ENCODE assay signal across 10 mouse cellular contexts in genomic region chr5:105776978-105777593, GRCm38 (mm10).
A peak's percentile ranks its signal among the peaks of the same experiment; 100 is the strongest.
DNase-seq lines count a peak whose midpoint lies in the region; ATAC-seq lines count a peak whose summit lies in the region.
"Had no signal": no experiment of that assay in that cellular context is flagged by ENCODE, and none has a peak within 500 bp of the region (broad histone marks: within the 10 kb centered on the region; RNA-seq: fewer than 3 reads in every experiment).

No protein-coding gene starts in this region.

- H3K9ac ChIP-seq in hindbrain, embryonic 13.5 days = no peak overlapping the region
- no peak overlapping the region for H3K9ac ChIP-seq in hindbrain, embryonic 12.5 days
- H3K9ac ChIP-seq in hindbrain, embryonic 14.5 days = 0 out of 2 replicates have a peak overlapping the region, but pooled peaks have one; percentile 11
- H3K9ac ChIP-seq in liver, embryonic 16.5 days (ENCODE audit: low read depth, low read length) = no peak overlapping the region
- H3K9ac ChIP-seq: heart, embryonic 13.5 days had no signal

- H3K4me1 ChIP-seq in hindbrain, embryonic 13.5 days (replicated peaks) = peaks cover 24% of the 10 kb centered on the region
- peaks cover 16% of the 10 kb centered on the region for H3K4me1 ChIP-seq in hindbrain, embryonic 12.5 days
- H3K4me1 ChIP-seq in hindbrain, embryonic 14.5 days (replicated peaks; ENCODE audit: control insufficient read depth, insufficient read depth, low read length) = peaks cover 18% of the 10 kb centered on the region
- peaks cover 4% of the 10 kb centered on the region; the same call in 1 of the 2 replicates for H3K4me1 ChIP-seq in liver, embryonic 16.5 days (ENCODE audit: control insufficient read depth, low read depth, low read length)

- ATAC-seq in hindbrain, embryonic 13.5 days (ENCODE audit: low FRiP score) = no peak
- ATAC-seq in hindbrain, embryonic 12.5 days (ENCODE audit: low FRiP score) = no peak
- ATAC-seq in hindbrain, embryonic 14.5 days (ENCODE audit: low FRiP score) = no peak
- peak; percentile 71 for ATAC-seq in liver, embryonic 16.5 days (ENCODE audit: low read depth)

- no peaks in the 10 kb centered on the region for H3K27me3 ChIP-seq in hindbrain, embryonic 13.5 days
- H3K27me3 ChIP-seq in hindbrain, embryonic 12.5 days = no peaks in the 10 kb centered on the region
- no peaks in the 10 kb centered on the region for H3K27me3 ChIP-seq in hindbrain, embryonic 14.5 days (ENCODE audit: control insufficient read depth, insufficient read depth, low read length)
- no peaks in the 10 kb centered on the region for H3K27me3 ChIP-seq in liver, embryonic 16.5 days (ENCODE audit: control insufficient read depth, insufficient read depth, low read depth, low read length)
- H3K27me3 ChIP-seq: heart, embryonic 13.5 days; megakaryocyte, embryonic 14.5 days had no signal

- no peak overlapping the region for H3K4me2 ChIP-seq in hindbrain, embryonic 13.5 days
- no peak overlapping the region for H3K4me2 ChIP-seq in hindbrain, embryonic 12.5 days (replicated peaks)
- H3K4me2 ChIP-seq in hindbrain, embryonic 14.5 days (replicated peaks) = no peak overlapping the region
- H3K4me2 ChIP-seq in liver, embryonic 16.5 days (ENCODE audit: low read depth, low read length) = peak overlapping the region; percentile 48
- H3K4me2 ChIP-seq: heart, embryonic 13.5 days had no signal

- WGBS in hindbrain, embryonic 13.5 days = 31% methylated on average over 12 of the region's 12 CpGs
- WGBS in hindbrain, embryonic 12.5 days = 31% methylated on average over 12 of the region's 12 CpGs
- 28% methylated on average over 12 of the region's 12 CpGs for WGBS in hindbrain, embryonic 14.5 days
- WGBS in liver, embryonic 16.5 days (ENCODE audit: insufficient replicate concordance) = 52% methylated on average over 12 of the region's 12 CpGs

- H3K36me3 ChIP-seq in hindbrain, embryonic 13.5 days = no peaks in the 10 kb centered on the region
- H3K36me3 ChIP-seq in hindbrain, embryonic 12.5 days = no peaks in the 10 kb centered on the region
- H3K36me3 ChIP-seq in hindbrain, embryonic 14.5 days (replicated peaks; ENCODE audit: control insufficient read depth, insufficient read depth) = no peaks in the 10 kb centered on the region; the same call in 1 of the 2 replicates
- H3K36me3 ChIP-seq in liver, embryonic 16.5 days (ENCODE audit: control insufficient read depth, insufficient read depth) = no peaks in the 10 kb centered on the region
- H3K36me3 ChIP-seq: heart, embryonic 13.5 days had no signal

- H3K27ac ChIP-seq in hindbrain, embryonic 13.5 days = 0 out of 2 replicates have a peak overlapping the region, but pooled peaks have one; percentile 32
- no peak overlapping the region for H3K27ac ChIP-seq in hindbrain, embryonic 12.5 days
- 0 out of 2 replicates have a peak overlapping the region, but pooled peaks have one; percentile 66 for H3K27ac ChIP-seq in hindbrain, embryonic 14.5 days
- peak overlapping the region; percentile 88 for H3K27ac ChIP-seq in liver, embryonic 16.5 days (ENCODE audit: low read length)
- H3K27ac ChIP-seq: heart, embryonic 13.5 days had no signal

- H3K4me3 ChIP-seq in hindbrain, embryonic 13.5 days = no peak overlapping the region
- H3K4me3 ChIP-seq in hindbrain, embryonic 12.5 days = no peak overlapping the region
- H3K4me3 ChIP-seq in hindbrain, embryonic 14.5 days (replicated peaks; ENCODE audit: low read length) = no peak overlapping the region
- peak overlapping the region; percentile 34 for H3K4me3 ChIP-seq in liver, embryonic 16.5 days (ENCODE audit: low read depth, low read length)
- H3K4me3 ChIP-seq: heart, embryonic 13.5 days; megakaryocyte, embryonic 14.5 days had no signal

- no peaks in the 10 kb centered on the region for H3K9me3 ChIP-seq in hindbrain, embryonic 13.5 days
- no peaks in the 10 kb centered on the region for H3K9me3 ChIP-seq in hindbrain, embryonic 12.5 days (replicated peaks)
- no peaks in the 10 kb centered on the region for H3K9me3 ChIP-seq in hindbrain, embryonic 14.5 days (ENCODE audit: control insufficient read depth, low read length)
- no peaks in the 10 kb centered on the region for H3K9me3 ChIP-seq in liver, embryonic 16.5 days (replicated peaks; ENCODE audit: control insufficient read depth, low read length)
- H3K9me3 ChIP-seq: heart, embryonic 13.5 days; megakaryocyte, embryonic 14.5 days had no signal

- DNase-seq in Muller cell, postnatal 12 days (ENCODE audit: inconsistent ontology term) = peak; percentile 20
- no peak for DNase-seq in hindbrain, embryonic 14.5 days (ENCODE audit: low spot score)
- DNase-seq in layer of hippocampus, adult 9-10 months (ENCODE audit: low spot score) = no peak
- DNase-seq in gastrocnemius, postnatal 4 days (ENCODE audit: low spot score in 2 of 2) = no peak
- DNase-seq in left cerebral cortex, adult 9 months (ENCODE audit: low spot score in 2 of 2) = no peak
